Mouse (Mus musculus): ENCODE data around the gene Rmnd5a. TPM values are rescaled to one million over a fixed set of nuclear protein-coding genes. Genes with fewer than 3 reads are reported as not detected.
A peak's percentile ranks its signal among the peaks of the same experiment; 100 is the strongest.

Rmnd5a gene
- polyA plus RNA-seq, 1 experiment = 33.6 TPM

GRCm38 (mm10) chr6:71396761-71397160 is 43.7 kb downstream of the Rmnd5a start:
- DNase-seq (ENCODE audit: low read depth) = no peak
- TF ChIP-seq CTCF (IDR thresholded peaks at IDR 0.05; ENCODE audit: borderline replicate concordance, extremely low read depth, insufficient read depth, insufficient read length) (no peak), POLR2A (IDR thresholded peaks at IDR 0.05; ENCODE audit: borderline replicate concordance, extremely low read depth, insufficient read depth, insufficient read length, poor library complexity, severe bottlenecking) (no peak)

GRCm38 (mm10) chr6:71396016-71396415 is 44.4 kb downstream of the Rmnd5a start:
- peak; percentile 8 for DNase-seq (ENCODE audit: low read depth)
- no peak for TF ChIP-seq CTCF (IDR thresholded peaks at IDR 0.05; ENCODE audit: borderline replicate concordance, extremely low read depth, insufficient read depth, insufficient read length)
- no peak for TF ChIP-seq POLR2A (IDR thresholded peaks at IDR 0.05; ENCODE audit: borderline replicate concordance, extremely low read depth, insufficient read depth, insufficient read length, poor library complexity, severe bottlenecking)

DNA sequence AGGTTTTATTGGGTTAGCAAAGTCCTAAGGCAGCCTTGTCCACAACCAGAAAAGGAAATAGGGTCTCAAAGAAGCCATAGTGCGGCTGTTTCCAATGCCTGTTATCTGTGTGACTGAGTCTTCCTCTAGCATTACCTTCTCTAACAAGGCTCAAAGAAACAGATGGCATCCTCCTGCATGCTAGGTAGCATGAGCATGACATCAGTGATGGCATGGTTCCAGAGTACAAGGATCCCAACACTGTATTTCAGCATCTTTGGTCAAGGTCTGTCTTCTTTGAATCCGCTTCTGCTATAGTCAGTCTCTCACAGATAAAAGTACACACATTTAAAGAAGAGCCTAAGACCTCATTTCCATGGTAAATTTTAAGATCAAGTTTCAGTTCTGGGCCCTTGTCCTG is 49.9 kb downstream of the Rmnd5a start:
- peak; percentile 14 for DNase-seq (ENCODE audit: low read depth)

DNA sequence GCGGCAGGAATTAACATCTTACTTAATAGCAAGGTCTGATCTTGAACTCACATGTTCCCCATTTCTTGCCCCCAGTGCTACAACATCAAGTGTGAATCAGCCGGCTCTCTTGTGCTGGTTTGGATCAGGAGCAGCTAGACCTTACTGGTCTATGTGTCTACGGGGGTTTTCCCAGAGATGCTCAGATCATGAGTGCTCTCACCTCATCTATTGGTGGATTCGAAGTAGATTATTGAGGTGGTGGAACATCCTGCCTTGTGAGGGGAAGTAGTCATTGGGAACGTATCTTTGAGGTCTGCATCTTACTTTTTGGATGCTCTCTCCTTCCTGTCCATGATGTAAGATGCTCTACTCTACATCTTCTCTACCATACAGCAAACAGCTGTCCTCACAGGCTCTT is 58.8 kb downstream of the Rmnd5a start:
- DNase-seq (ENCODE audit: low read depth) = no peak
- TF ChIP-seq CTCF (IDR thresholded peaks at IDR 0.05; ENCODE audit: borderline replicate concordance, extremely low read depth, insufficient read depth, insufficient read length) = no peak
- no peak for TF ChIP-seq POLR2A (IDR thresholded peaks at IDR 0.05; ENCODE audit: borderline replicate concordance, extremely low read depth, insufficient read depth, insufficient read length, poor library complexity, severe bottlenecking)

More for the DNA sequence above, 49.9 kb downstream of the Rmnd5a start:
- TF ChIP-seq CTCF (IDR thresholded peaks at IDR 0.05; ENCODE audit: borderline replicate concordance, extremely low read depth, insufficient read depth, insufficient read length) (no peak), POLR2A (IDR thresholded peaks at IDR 0.05; ENCODE audit: borderline replicate concordance, extremely low read depth, insufficient read depth, insufficient read length, poor library complexity, severe bottlenecking) (no peak)

- no peak for DNase-seq (ENCODE audit: low read depth)
- TF ChIP-seq CTCF (IDR thresholded peaks at IDR 0.05; ENCODE audit: borderline replicate concordance, extremely low read depth, insufficient read depth, insufficient read length) (no peak), POLR2A (IDR thresholded peaks at IDR 0.05; ENCODE audit: borderline replicate concordance, extremely low read depth, insufficient read depth, insufficient read length, poor library complexity, severe bottlenecking) (no peak)
These were observed 63.7 kb downstream of the Rmnd5a start for GRCm38 (mm10) chr6:71376711-71377110.

- DNase-seq (ENCODE audit: low read depth) = no peak
- TF ChIP-seq CTCF (IDR thresholded peaks at IDR 0.05; ENCODE audit: borderline replicate concordance, extremely low read depth, insufficient read depth, insufficient read length) = no peak
- TF ChIP-seq POLR2A (IDR thresholded peaks at IDR 0.05; ENCODE audit: borderline replicate concordance, extremely low read depth, insufficient read depth, insufficient read length, poor library complexity, severe bottlenecking) = no peak
These were observed 65.5 kb downstream of the Rmnd5a start for GRCm38 (mm10) chr6:71374921-71375320.

GRCm38 (mm10) chr6:71374311-71374829 is 66.1 kb downstream of the Rmnd5a start:
- TF ChIP-seq POLR2A (IDR thresholded peaks at IDR 0.05; ENCODE audit: borderline replicate concordance, extremely low read depth, insufficient read depth, insufficient read length, poor library complexity, severe bottlenecking) = no peak
- no peak for TF ChIP-seq CTCF (IDR thresholded peaks at IDR 0.05; ENCODE audit: borderline replicate concordance, extremely low read depth, insufficient read depth, insufficient read length)

DNA sequence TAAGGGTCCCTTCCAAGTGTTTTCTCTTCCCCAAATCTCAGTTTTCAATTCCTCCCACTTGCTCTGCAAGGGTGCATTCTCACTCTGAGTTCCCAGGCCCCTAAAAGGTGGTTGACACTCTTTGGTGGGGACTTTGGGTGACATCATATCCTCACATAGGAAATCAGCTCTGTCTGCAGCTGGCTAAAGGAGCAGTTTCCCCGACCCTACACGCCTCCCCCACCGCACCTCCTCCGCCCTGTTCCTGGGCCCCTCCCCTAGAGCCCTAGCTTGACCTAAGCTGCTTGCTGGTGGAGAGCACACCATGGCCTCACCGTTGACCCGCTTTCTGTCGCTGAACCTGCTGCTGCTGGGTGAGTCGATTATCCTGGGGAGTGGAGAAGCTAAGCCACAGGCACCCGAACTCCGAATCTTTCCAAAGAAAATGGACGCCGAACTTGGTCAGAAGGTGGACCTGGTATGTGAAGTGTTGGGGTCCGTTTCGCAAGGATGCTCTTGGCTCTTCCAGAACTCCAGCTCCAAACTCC is 67.1 kb downstream of the Rmnd5a start, which contains the start of gene Cd8a:
Cd8a (plus strand) TSS at position 179 of the 527 bp plus-strand sequence.
- DNase-seq (ENCODE audit: low read depth) = no peak
- TF ChIP-seq CTCF (IDR thresholded peaks at IDR 0.05; ENCODE audit: borderline replicate concordance, extremely low read depth, insufficient read depth, insufficient read length) (no peak), POLR2A (IDR thresholded peaks at IDR 0.05; ENCODE audit: borderline replicate concordance, extremely low read depth, insufficient read depth, insufficient read length, poor library complexity, severe bottlenecking) (no peak)

More at GRCm38 (mm10) chr6:71374311-71374829, 66.1 kb downstream of the Rmnd5a start:
- DNase-seq (ENCODE audit: low read depth) = no peak

DNA sequence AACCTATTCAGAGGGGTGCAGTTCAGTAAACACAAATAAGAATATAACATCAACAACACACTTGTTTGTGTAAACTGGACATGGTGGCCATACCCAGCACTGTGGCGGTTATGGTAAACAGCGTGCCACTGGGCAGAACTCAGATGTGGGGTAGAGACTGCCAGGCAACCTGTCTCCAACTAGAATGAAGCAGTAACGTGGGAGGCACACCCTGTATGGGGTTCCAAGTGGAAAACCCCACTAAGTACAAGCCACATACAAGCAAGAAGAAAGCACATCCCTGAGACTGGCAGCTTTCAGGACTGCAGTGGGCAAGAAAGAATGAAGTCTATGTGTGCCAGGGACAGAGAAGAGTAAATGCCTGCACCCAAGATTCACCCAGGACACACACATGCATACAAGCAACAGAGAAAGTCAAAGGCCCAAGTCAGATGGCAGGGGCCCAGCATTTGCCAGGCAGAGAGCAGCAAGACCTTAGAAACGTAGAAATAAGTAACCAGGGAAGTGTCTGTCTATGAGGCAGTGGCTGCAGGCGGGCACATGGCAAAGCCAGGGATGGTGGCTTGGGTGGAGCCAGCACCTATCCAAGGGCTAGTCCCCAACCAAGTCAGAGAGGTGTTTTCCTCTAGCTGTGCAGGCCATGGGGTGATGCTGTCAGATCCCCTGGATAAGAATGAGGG is 68.3 kb downstream of the Rmnd5a start:
- no peak for TF ChIP-seq POLR2A (IDR thresholded peaks at IDR 0.05; ENCODE audit: borderline replicate concordance, extremely low read depth, insufficient read depth, insufficient read length, poor library complexity, severe bottlenecking)
- no peak for DNase-seq (ENCODE audit: low read depth)

GRCm38 (mm10) chr6:71371085-71371605 is 69.3 kb downstream of the Rmnd5a start:
- DNase-seq (ENCODE audit: low read depth) = no peak
- TF ChIP-seq POLR2A (IDR thresholded peaks at IDR 0.05; ENCODE audit: borderline replicate concordance, extremely low read depth, insufficient read depth, insufficient read length, poor library complexity, severe bottlenecking) = no peak
- TF ChIP-seq CTCF (IDR thresholded peaks at IDR 0.05; ENCODE audit: borderline replicate concordance, extremely low read depth, insufficient read depth, insufficient read length) = no peak

GRCm38 (mm10) chr6:71369416-71369815 is 71.0 kb downstream of the Rmnd5a start:
- TF ChIP-seq CTCF (IDR thresholded peaks at IDR 0.05; ENCODE audit: borderline replicate concordance, extremely low read depth, insufficient read depth, insufficient read length) (no peak), POLR2A (IDR thresholded peaks at IDR 0.05; ENCODE audit: borderline replicate concordance, extremely low read depth, insufficient read depth, insufficient read length, poor library complexity, severe bottlenecking) (no peak)

More at GRCm38 (mm10) chr6:71369416-71369815, 71.0 kb downstream of the Rmnd5a start:
- no peak for DNase-seq (ENCODE audit: low read depth)
